ENCODE assay signal across 8 mouse cellular contexts in the genomic region with DNA sequence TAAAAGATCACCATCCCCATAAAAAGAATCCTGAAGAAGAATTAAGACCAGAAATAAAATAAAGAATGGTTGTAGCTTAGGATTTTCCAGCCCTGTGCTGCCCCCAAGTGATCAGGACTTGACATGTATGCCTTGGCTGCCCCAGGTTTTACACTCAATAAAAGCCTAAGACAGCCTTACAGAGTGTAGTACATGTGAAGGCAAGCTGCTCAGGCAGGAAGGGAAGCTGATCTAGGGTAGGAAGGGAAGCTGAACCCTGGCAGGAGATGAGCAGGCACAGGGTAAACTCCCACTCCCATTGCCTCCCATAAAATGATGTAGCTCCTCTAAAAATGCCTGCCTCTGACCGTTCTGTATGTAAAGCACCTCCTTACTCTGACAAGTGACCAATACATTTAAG. TPM values are rescaled to one million over a fixed set of nuclear protein-coding genes. Genes with fewer than 3 reads are reported as not detected.
DNase-seq lines count a peak whose midpoint lies in the region; ATAC-seq lines count a peak whose summit lies in the region.

No protein-coding gene starts in this region.

- H3K36me3 ChIP-seq in liver, embryonic 11.5 days (ENCODE audit: control insufficient read depth, insufficient read depth, low read length), result no peaks in the 10 kb centered on the region
- no peaks in the 10 kb centered on the region for H3K36me3 ChIP-seq in forebrain, embryonic 15.5 days
- no peaks in the 10 kb centered on the region for H3K36me3 ChIP-seq in lung, embryonic 16.5 days (ENCODE audit: control insufficient read depth, insufficient read depth, low read length)

- ATAC-seq in liver, embryonic 11.5 days (replicated peaks; ENCODE audit: low FRiP score), result no peak
- peak; percentile 50; the same call in 1 of the 2 replicates for ATAC-seq in cerebellum, adult (ENCODE audit: insufficient number of reproducible peaks, low FRiP score, low TSS enrichment)
- ATAC-seq in forebrain, embryonic 15.5 days (replicated peaks), result peak; percentile 72
- ATAC-seq in lung, embryonic 16.5 days (ENCODE audit: low read depth), result peak; percentile 40; the same call in 1 of the 2 replicates

- 87% methylated on average over 1 of the region's 1 CpGs for WGBS in liver, embryonic 11.5 days
- WGBS in forebrain, embryonic 15.5 days, result 68% methylated on average over 1 of the region's 1 CpGs
- 83% methylated on average over 1 of the region's 1 CpGs for WGBS in lung, embryonic 16.5 days

- no peak overlapping the region for H3K4me3 ChIP-seq in liver, embryonic 11.5 days (ENCODE audit: low read depth, low read length)
- no peak overlapping the region for H3K4me3 ChIP-seq in forebrain, embryonic 15.5 days
- no peak overlapping the region for H3K4me3 ChIP-seq in lung, embryonic 16.5 days (ENCODE audit: low read length)

- H3K4me1 ChIP-seq in liver, embryonic 11.5 days (replicated peaks; ENCODE audit: control insufficient read depth, insufficient read depth, low read length), result peaks cover 6% of the 10 kb centered on the region
- H3K4me1 ChIP-seq in forebrain, embryonic 15.5 days, result no peaks in the 10 kb centered on the region
- H3K4me1 ChIP-seq in lung, embryonic 16.5 days (replicated peaks; ENCODE audit: control insufficient read depth, insufficient read depth, low read length), result peaks cover 3% of the 10 kb centered on the region; the same call in 1 of the 2 replicates

- no peak overlapping the region for H3K27ac ChIP-seq in liver, embryonic 11.5 days (ENCODE audit: low read depth, low read length)
- H3K27ac ChIP-seq in forebrain, embryonic 15.5 days (replicated peaks), result no peak overlapping the region
- no peak overlapping the region for H3K27ac ChIP-seq in lung, embryonic 16.5 days (ENCODE audit: low read length)

- H3K9me3 ChIP-seq in liver, embryonic 11.5 days (ENCODE audit: control insufficient read depth, low read length), result no peaks in the 10 kb centered on the region
- H3K9me3 ChIP-seq in forebrain, embryonic 15.5 days, result no peaks in the 10 kb centered on the region
- H3K9me3 ChIP-seq in lung, embryonic 16.5 days (ENCODE audit: control insufficient read depth, low read length), result no peaks in the 10 kb centered on the region

- peak; percentile 32 for DNase-seq in liver
- DNase-seq in liver, embryonic 11.5 days (ENCODE audit: low spot score), result no peak
- peak; percentile 14 for DNase-seq in hindlimb bud, embryonic 11.5 days (ENCODE audit: extremely low spot score, low read depth, low spot score)
- DNase-seq in right cerebral cortex, postnatal 10 days (ENCODE audit: low spot score in 2 of 2), result peak; percentile 39 to 68
- no peak for DNase-seq in urinary bladder, postnatal 4 days (ENCODE audit: low spot score in 2 of 2)

- H3K4me2 ChIP-seq in liver, embryonic 11.5 days, result no peak overlapping the region
- no peak overlapping the region for H3K4me2 ChIP-seq in forebrain, embryonic 15.5 days (replicated peaks)
- H3K4me2 ChIP-seq in lung, embryonic 16.5 days (ENCODE audit: low read depth, low read length), result no peak overlapping the region

- H3K9ac ChIP-seq in liver, embryonic 11.5 days (ENCODE audit: low read depth, low read length), result no peak overlapping the region
- H3K9ac ChIP-seq in forebrain, embryonic 15.5 days (replicated peaks), result no peak overlapping the region
- no peak overlapping the region for H3K9ac ChIP-seq in lung, embryonic 16.5 days (ENCODE audit: low read length)

- no peaks in the 10 kb centered on the region for H3K27me3 ChIP-seq in liver, embryonic 11.5 days (replicated peaks; ENCODE audit: control insufficient read depth, insufficient read depth, low read length)
- no peaks in the 10 kb centered on the region for H3K27me3 ChIP-seq in forebrain, embryonic 15.5 days
- no peaks in the 10 kb centered on the region for H3K27me3 ChIP-seq in lung, embryonic 16.5 days (ENCODE audit: control insufficient read depth, insufficient read depth, low read depth, low read length)

RNA-seq across cellular contexts. Expression of a gene that starts 30.8 kb away (rescaled TPM):
- polyA plus RNA-seq in liver, embryonic 11.5 days (2014; fragmentation: Nextera tagmentation; extraction: Ambion mirVana), result 1.9 and 2.3 TPM in 2 replicates
- 2.5 and 3.0 TPM in 2 replicates for polyA plus RNA-seq in forebrain, embryonic 15.5 days (2015; fragmentation: Nextera tagmentation; extraction: Ambion mirVana)
- polyA plus RNA-seq in lung, embryonic 16.5 days (2015; fragmentation: Nextera tagmentation; extraction: Ambion mirVana), result 4.4 and 4.9 TPM in 2 replicates

Comparison
In these comparisons a context has a peak if more than half of its experiments do, and no peak if none do; other contexts are left out.
1. DNase-seq: peak in liver (single experiment), hindlimb bud, embryonic 11.5 days (single experiment) and right cerebral cortex, postnatal 10 days (2 of 2); none in liver, embryonic 11.5 days (single experiment) and urinary bladder, postnatal 4 days (0 of 2).